In genomic region chr1:119648205-119649111, GRCm38 (mm10) we compare ENCODE assay signal across 8 mouse cellular contexts. TPM values are rescaled to one million over a fixed set of nuclear protein-coding genes. Genes with fewer than 3 reads are reported as not detected.
DNase-seq lines count a peak whose midpoint lies in the region; ATAC-seq and TF ChIP-seq lines count a peak whose summit lies in the region.

Epb41l5 (minus strand) TSS chr1:119649000.

- H3K4me1 ChIP-seq in heart, embryonic 11.5 days (ENCODE audit: control insufficient read depth, insufficient read depth, low read length): peaks cover 16% of the 10 kb centered on the region
- H3K4me1 ChIP-seq in kidney, embryonic 15.5 days: peaks cover 18% of the 10 kb centered on the region

- peak within 1 kb of the TSS; percentile 82 for H3K9ac ChIP-seq in heart, embryonic 11.5 days (ENCODE audit: low read depth, low read length)
- H3K9ac ChIP-seq in kidney, embryonic 15.5 days: peak within 1 kb of the TSS; percentile 61

- no peaks in the 10 kb centered on the region for H3K36me3 ChIP-seq in heart, embryonic 11.5 days (ENCODE audit: control insufficient read depth, insufficient read depth, low read length)
- H3K36me3 ChIP-seq in kidney, embryonic 15.5 days: no peaks in the 10 kb centered on the region

- no peaks in the 10 kb centered on the region for H3K27me3 ChIP-seq in heart, embryonic 11.5 days (ENCODE audit: control insufficient read depth, insufficient read depth, low read length)
- H3K27me3 ChIP-seq in kidney, embryonic 15.5 days: no peaks in the 10 kb centered on the region

- H3K4me2 ChIP-seq in heart, embryonic 11.5 days: peak within 1 kb of the TSS; percentile 76
- H3K4me2 ChIP-seq in kidney, embryonic 15.5 days: peak within 1 kb of the TSS; percentile 71

- ATAC-seq in erythroblast, adult 5-6 weeks (replicated peaks; ENCODE audit: low FRiP score, poor library complexity, severe bottlenecking): peak; percentile 76
- ATAC-seq in heart, embryonic 11.5 days (replicated peaks; ENCODE audit: insufficient number of reproducible peaks, low FRiP score, low TSS enrichment): peak; percentile 88
- peak; percentile 96 for ATAC-seq in kidney, embryonic 15.5 days (replicated peaks; ENCODE audit: low FRiP score)
- ATAC-seq in monocyte, adult 5-6 weeks (replicated peaks; ENCODE audit: insufficient number of reproducible peaks, low FRiP score, low TSS enrichment, poor library complexity, severe bottlenecking): peak; percentile 53; the same call in 1 of the 2 replicates

- H3K4me3 ChIP-seq in heart, embryonic 11.5 days (ENCODE audit: low read depth, low read length): peak within 1 kb of the TSS; percentile 74
- H3K4me3 ChIP-seq in kidney, embryonic 15.5 days (replicated peaks): peak within 1 kb of the TSS; percentile 75

- no peak for TF ChIP-seq CTCF in brain, embryonic 14.5 days (IDR thresholded peaks at IDR 0.05; ENCODE audit: borderline replicate concordance, extremely low read depth, insufficient read depth, insufficient read length)

- peak; percentile 55 for DNase-seq in CD4-positive helper T cell, adult 2 months (ENCODE audit: low read depth, low spot score)
- peak; percentile 95 for DNase-seq in brain, embryonic 14.5 days (ENCODE audit: low read depth)
- DNase-seq in liver: peak; percentile 88
- DNase-seq in spleen, postnatal 36 days (ENCODE audit: low spot score in 2 of 2): peak; percentile 72 to 77

- H3K9me3 ChIP-seq in heart, embryonic 11.5 days (replicated peaks; ENCODE audit: control insufficient read depth, low read length): no peaks in the 10 kb centered on the region
- H3K9me3 ChIP-seq in kidney, embryonic 15.5 days (replicated peaks): no peaks in the 10 kb centered on the region

- peak within 1 kb of the TSS; percentile 91 for H3K27ac ChIP-seq in heart, embryonic 11.5 days (ENCODE audit: low read depth, low read length)
- H3K27ac ChIP-seq in kidney, embryonic 15.5 days: peak within 1 kb of the TSS; percentile 93

- TF ChIP-seq POLR2A in brain, embryonic 14.5 days (IDR thresholded peaks at IDR 0.05; ENCODE audit: borderline replicate concordance, extremely low read depth, insufficient read depth, insufficient read length, poor library complexity, severe bottlenecking): peak; percentile 61; the same call in 1 of the 2 replicates

- under 1% methylated on average over 85 of the region's 86 CpGs for WGBS in heart, embryonic 11.5 days (ENCODE audit: insufficient replicate concordance)
- under 1% methylated on average over 86 of the region's 86 CpGs for WGBS in kidney, embryonic 15.5 days

RNA-seq across cellular contexts. Expression of gene Epb41l5, which starts in this region (rescaled TPM):
- polyA plus RNA-seq in brain, embryonic 14.5 days (2012; rRNA removed): 10.6 and 13.5 TPM in 2 replicates
- 0.42 TPM in 1 of 2 replicates, not detected in the other for total RNA-seq in erythroblast, adult 5-6 weeks (2015; ENCODE audit: low replicate concordance)
- not detected in 2 replicates for total RNA-seq in erythroblast, adult 5-6 weeks (2017; ENCODE audit: low replicate concordance)
- 24.4 and 29.6 TPM in 2 replicates for polyA plus RNA-seq in heart, embryonic 11.5 days (2014; fragmentation: Nextera tagmentation; extraction: Ambion mirVana)
- polyA plus RNA-seq in kidney, embryonic 15.5 days (2015; fragmentation: Nextera tagmentation; extraction: Ambion mirVana): 64.0 and 64.2 TPM in 2 replicates
- 0.19 to 1.3 TPM (median 0.76 TPM) in 3 replicates for total RNA-seq in monocyte, adult 5-6 weeks (2017)

Comparison
In these comparisons a context has a peak if more than half of its experiments do, and no peak if none do; other contexts are left out.
1. Peak in every context shown above with its lines: DNase-seq, ATAC-seq, H3K4me3 ChIP-seq and H3K27ac ChIP-seq.
2. Peak in ATAC-seq in erythroblast, adult 5-6 weeks; RNA of the gene not detected or under 1 TPM.